Mouse (Mus musculus) CH12.LX (cell line): ENCODE measurements around the gene Olfr643. TPM values are rescaled to one million over a fixed set of nuclear protein-coding genes. Genes with fewer than 3 reads are reported as not detected.
"Not testable (repeated sequence)": the region's sequence is repeated elsewhere in the genome, so short reads cannot be mapped to it uniquely, and the experiment has no call there.

Source experiments
- DNase-seq: peaks from one replicate; pipeline ENCODE4 v3.0.0-alpha.2; 2013; ENCODE audit errors: extremely low read depth
- H3K27ac ChIP-seq: 2 replicates; pipeline ENCODE4 v1.5.1; 2012; ENCODE audit warnings: low read depth, mild to moderate bottlenecking, control low read depth, moderate library complexity; ENCODE audit not compliant: insufficient read depth
- H3K27me3 ChIP-seq: replicated peaks from 2 replicates; pipeline ENCODE3; 2012; ENCODE audit warnings: inconsistent platforms
- H3K36me3 ChIP-seq, 2 experiments: replicated peaks in 1 of 2; 2 replicates each; pipeline versions ENCODE3 to v1.6.1; 2012; ENCODE audit warnings: inconsistent platforms in 1 of 2, low read length in 1 of 2, mild to moderate bottlenecking in 1 of 2, mixed read lengths in 1 of 2, moderate library complexity in 1 of 2; ENCODE audit not compliant: control insufficient read depth in 1 of 2, insufficient read depth in 1 of 2
- H3K4me1 ChIP-seq, 2 experiments: 2 replicates each; pipeline ENCODE4 v1.6.1; 2012; ENCODE audit warnings: inconsistent platforms in 1 of 2, moderate library complexity in 1 of 2; ENCODE audit not compliant: insufficient read depth in 2 of 2, control insufficient read depth in 1 of 2
- H3K4me2 ChIP-seq: 2 replicates; pipeline ENCODE4 v1.6.1; 2012; ENCODE audit warnings: low read depth, mild to moderate bottlenecking, control low read depth; ENCODE audit not compliant: poor library complexity, insufficient read depth, severe bottlenecking
- H3K4me3 ChIP-seq, 3 experiments: fragments of 150-350 bp in 1 of 3; sonication (generic) in 1 of 3; replicated peaks in 1 of 3; 2 replicates each; pipeline versions ENCODE3 to v1.5.1; 2011 to 2012; ENCODE audit warnings: low read depth in 2 of 3, low read length in 2 of 3, mild to moderate bottlenecking in 2 of 3, moderate library complexity in 2 of 3, control low read depth in 1 of 3, improper control_type of control experiment in 1 of 3, inconsistent platforms in 1 of 3, mixed read lengths in 1 of 3; ENCODE audit not compliant: poor library complexity in 1 of 3
- H3K79me2 ChIP-seq: replicated peaks from 2 replicates; pipeline ENCODE4 v1.6.1; 2012; ENCODE audit warnings: mild to moderate bottlenecking, moderate library complexity; ENCODE audit not compliant: control insufficient read depth, poor library complexity, insufficient read depth, severe bottlenecking; ENCODE audit errors: extremely low read depth
- H3K9ac ChIP-seq: 2 replicates; pipeline ENCODE4 v1.6.1; 2012; ENCODE audit warnings: low read depth, mild to moderate bottlenecking, control low read depth, moderate library complexity; ENCODE audit not compliant: insufficient read depth
- H3K9me3 ChIP-seq: replicated peaks from 2 replicates; pipeline ENCODE3; 2012; ENCODE audit warnings: low read length, inconsistent platforms, mixed read lengths
- MAFK ChIP-seq: IDR thresholded peaks from 2 replicates; pipeline ENCODE4 v1.6.1; 2011; ENCODE audit warnings: low read length, improper control_type of control experiment; ENCODE audit not compliant: insufficient replicate concordance
- MAZ ChIP-seq: IDR thresholded peaks from 2 replicates; pipeline ENCODE4 v1.6.1; 2012; ENCODE audit warnings: low read depth, mild to moderate bottlenecking, inconsistent platforms, low read length, improper control_type of control experiment, moderate library complexity
- MEF2A ChIP-seq: IDR thresholded peaks from 2 replicates; pipeline ENCODE4 v1.6.1; 2014; ENCODE audit warnings: low read depth, mild to moderate bottlenecking, inconsistent platforms, low read length, improper control_type of control experiment, borderline replicate concordance
- MXI1 ChIP-seq: IDR thresholded peaks from 2 replicates; pipeline ENCODE4 v1.6.1; 2011; ENCODE audit warnings: mild to moderate bottlenecking, low read depth, low read length, improper control_type of control experiment
- MYC ChIP-seq: IDR thresholded peaks from 2 replicates; pipeline ENCODE4 v1.6.1; 2011; ENCODE audit warnings: low read depth, mild to moderate bottlenecking, improper control_type of control experiment, low read length
- dilution Hi-C: fragments of 300-500 bp; cut with MboI; formaldehyde crosslinking; loops from 2 replicates; pipeline ENCODE4 v1.14.3; 2020; ENCODE audit warnings: low sequenced_read_pairs; ENCODE audit not compliant: extremely low pct_unique_long_range_greater_than_20kb, extremely low pct_ligation_motif_present
- in situ Hi-C: fragments of 300-500 bp; cut with MboI; formaldehyde crosslinking; loops from 3 replicates; pipeline ENCODE4 v1.14.3; 2019; ENCODE audit warnings: low sequenced_read_pairs, low pct_ligation_motif_present, low pct_unique_long_range_greater_than_20kb, mixed read lengths
- polyA plus RNA-seq: library from polyadenylated mRNA; unstranded; fragments of >175 nt; gene quantifications from 2 replicates; pipeline ENCODE4 v1.2.1, GENCODE M21; 2012; ENCODE audit warnings: low read depth; ENCODE audit not compliant: insufficient read length
- total RNA-seq, 2 experiments: library from RNA; depleted of rRNA; stranded (reverse); fragments of 300-350 nt in 1 of 2; fragments of >200 nt in 1 of 2; gene quantifications; 2 replicates each; pipeline ENCODE4 v1.2.3; 2012 to 2014

Olfr643 gene
- total and polyA plus RNA-seq, 3 experiments = not detected

DNA sequence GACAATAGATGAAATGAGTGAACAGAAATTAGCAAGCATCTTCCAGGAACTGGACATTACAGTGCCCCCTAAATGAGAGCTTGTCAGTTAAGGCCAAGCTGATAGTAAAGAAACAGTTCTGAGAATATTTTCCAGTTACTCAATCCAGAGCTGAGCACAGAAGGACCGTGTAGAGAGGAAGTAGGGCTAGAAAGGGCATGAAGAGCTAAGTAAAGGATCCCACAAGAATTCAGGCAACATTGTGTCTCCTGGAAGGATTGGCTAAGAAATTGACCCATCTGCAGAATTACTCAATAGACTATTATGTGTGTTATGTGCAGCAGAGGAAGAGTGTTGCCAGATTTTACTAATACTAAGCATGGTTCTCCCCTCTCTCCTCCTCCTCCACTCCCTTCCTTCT, 165.4 kb downstream of the Olfr643 start:
- dilution Hi-C loops = no loop called here
- Histone ChIP-seq H3K36me3 (no peaks in the 10 kb centered on the region), H3K79me2 (no peaks in the 10 kb centered on the region), H3K4me2 (no peak overlapping the region), H3K9ac (no peak overlapping the region)
- DNase-seq = no peak
- TF ChIP-seq MAFK (no peak), MEF2A (no peak)
- TF ChIP-seq, all 38 proteins: peak for 0
- Histone ChIP-seq H3K27ac (no peak overlapping the region), H3K9me3 (no peaks in the 10 kb centered on the region), H3K4me1 (no peaks in the 10 kb centered on the region), H3K27me3 (peaks cover 4% of the 10 kb centered on the region), H3K4me3 (no peak overlapping the region)
- in situ Hi-C loops = no loop called here

GRCm38 (mm10) chr7:103970852-103971251, 166.4 kb downstream of the Olfr643 start, which contains the start of gene Olfr635:
Gene Olfr635 (plus strand): TSS chr7:103971152.
- no peaks in the 10 kb centered on the region for H3K36me3 ChIP-seq
- DNase-seq = no peak
- in situ Hi-C loops (no loop called here), dilution Hi-C loops (no loop called here)
- H3K4me2 ChIP-seq = no peak within 1 kb of the TSS
- H3K27me3 ChIP-seq = peaks cover 4% of the 10 kb centered on the region
- TF ChIP-seq MYC (no peak), MAZ (no peak), MXI1 (no peak)
- no peak within 1 kb of the TSS for H3K9ac ChIP-seq
- H3K79me2 ChIP-seq = no peaks in the 10 kb centered on the region
- H3K9me3 ChIP-seq = no peaks in the 10 kb centered on the region
- H3K27ac ChIP-seq = no peak within 1 kb of the TSS
- no peaks in the 10 kb centered on the region for H3K4me1 ChIP-seq
- no peak within 1 kb of the TSS for H3K4me3 ChIP-seq

- H3K27me3 ChIP-seq, H3K9ac ChIP-seq, H3K36me3 ChIP-seq, DNase-seq, H3K27ac ChIP-seq, H3K4me3 ChIP-seq, H3K4me2 ChIP-seq, dilution Hi-C loops, H3K4me1 ChIP-seq, H3K9me3 ChIP-seq, in situ Hi-C loops, H3K79me2 ChIP-seq: not testable (repeated sequence)
Measured at GRCm38 (mm10) chr7:103966873-103967272, 170.3 kb downstream of the Olfr643 start.

Other genes starting within 250 kb of the Olfr643 start
Only the 20 nearest of the 28 such genes appear.
- gene Olfr635, start 166.3 kb downstream of the Olfr643 start, total RNA-seq (2012; rRNA removed) = not detected in 2 replicates
- gene Olfr635, start 166.3 kb downstream of the Olfr643 start, total RNA-seq (2014; rRNA removed) = not detected in 2 replicates
- gene Olfr635, start 166.3 kb downstream of the Olfr643 start, polyA plus RNA-seq = 0.03 TPM in 1 of 2 replicates, not detected in the other
- gene Olfr638, start 138.7 kb downstream of the Olfr643 start, total RNA-seq (2012; rRNA removed) = not detected in 2 replicates
- gene Olfr638, start 138.7 kb downstream of the Olfr643 start, total RNA-seq (2014; rRNA removed) = not detected in 2 replicates
- gene Olfr638, start 138.7 kb downstream of the Olfr643 start, polyA plus RNA-seq = not detected in 2 replicates
- gene Olfr639, start 120.1 kb downstream of the Olfr643 start, total RNA-seq (2012; rRNA removed) = not detected in 2 replicates
- gene Olfr639, start 120.1 kb downstream of the Olfr643 start, total RNA-seq (2014; rRNA removed) = not detected in 2 replicates
- not detected in 2 replicates for gene Olfr639, start 120.1 kb downstream of the Olfr643 start, polyA plus RNA-seq
- not detected in 2 replicates for gene Olfr640, start 111.8 kb downstream of the Olfr643 start, total RNA-seq (2012; rRNA removed)
- not detected in 2 replicates for gene Olfr640, start 111.8 kb downstream of the Olfr643 start, total RNA-seq (2014; rRNA removed)
- not detected in 2 replicates for gene Olfr640, start 111.8 kb downstream of the Olfr643 start, polyA plus RNA-seq
- gene Olfr641, start 102.0 kb downstream of the Olfr643 start, total RNA-seq (2012; rRNA removed) = not detected in 2 replicates
- not detected in 2 replicates for gene Olfr641, start 102.0 kb downstream of the Olfr643 start, total RNA-seq (2014; rRNA removed)
- gene Olfr641, start 102.0 kb downstream of the Olfr643 start, polyA plus RNA-seq = not detected in 2 replicates
- gene Olfr642, start 84.7 kb downstream of the Olfr643 start, total RNA-seq (2012; rRNA removed) = not detected in 2 replicates
- not detected in 2 replicates for gene Olfr642, start 84.7 kb downstream of the Olfr643 start, total RNA-seq (2014; rRNA removed)
- gene Olfr642, start 84.7 kb downstream of the Olfr643 start, polyA plus RNA-seq = not detected in 2 replicates
- gene 4930516K23Rik, start 76.0 kb downstream of the Olfr643 start, total RNA-seq (2012; rRNA removed) = not detected in 2 replicates
- not detected in 2 replicates for gene 4930516K23Rik, start 76.0 kb downstream of the Olfr643 start, total RNA-seq (2014; rRNA removed)
- 0.04 TPM in 1 of 2 replicates, not detected in the other for gene 4930516K23Rik, start 76.0 kb downstream of the Olfr643 start, polyA plus RNA-seq
- not detected in 2 replicates for gene Olfr644, start 65.5 kb downstream of the Olfr643 start, total RNA-seq (2012; rRNA removed)
- gene Olfr644, start 65.5 kb downstream of the Olfr643 start, total RNA-seq (2014; rRNA removed) = not detected in 2 replicates
- not detected in 2 replicates for gene Olfr644, start 65.5 kb downstream of the Olfr643 start, polyA plus RNA-seq
- not detected in 2 replicates for gene Olfr645, start 51.9 kb downstream of the Olfr643 start, total RNA-seq (2012; rRNA removed)
- gene Olfr645, start 51.9 kb downstream of the Olfr643 start, total RNA-seq (2014; rRNA removed) = not detected in 2 replicates
- gene Olfr645, start 51.9 kb downstream of the Olfr643 start, polyA plus RNA-seq = not detected in 2 replicates
- not detected in 2 replicates for gene Olfr646, start 32.5 kb downstream of the Olfr643 start, total RNA-seq (2012; rRNA removed)
- not detected in 2 replicates for gene Olfr646, start 32.5 kb downstream of the Olfr643 start, total RNA-seq (2014; rRNA removed)
- gene Olfr646, start 32.5 kb downstream of the Olfr643 start, polyA plus RNA-seq = not detected in 2 replicates
- not detected in 2 replicates for gene Ubqln5, start 7.6 kb downstream of the Olfr643 start, total RNA-seq (2012; rRNA removed)
- not detected in 2 replicates for gene Ubqln5, start 7.6 kb downstream of the Olfr643 start, total RNA-seq (2014; rRNA removed)
- gene Ubqln5, start 7.6 kb downstream of the Olfr643 start, polyA plus RNA-seq = not detected in 2 replicates
- not detected in 2 replicates for gene Ubqln3, start 5.9 kb upstream of the Olfr643 start, total RNA-seq (2012; rRNA removed)
- gene Ubqln3, start 5.9 kb upstream of the Olfr643 start, total RNA-seq (2014; rRNA removed) = not detected in 2 replicates
- gene Ubqln3, start 5.9 kb upstream of the Olfr643 start, polyA plus RNA-seq = not detected in 2 replicates
- gene Ubqlnl, start 13.2 kb upstream of the Olfr643 start, total RNA-seq (2012; rRNA removed) = not detected in 2 replicates
- gene Ubqlnl, start 13.2 kb upstream of the Olfr643 start, total RNA-seq (2014; rRNA removed) = not detected in 2 replicates
- not detected in 2 replicates for gene Ubqlnl, start 13.2 kb upstream of the Olfr643 start, polyA plus RNA-seq
- not detected in 2 replicates for gene Olfm5, start 27.4 kb upstream of the Olfr643 start, total RNA-seq (2012; rRNA removed)
- not detected in 2 replicates for gene Olfm5, start 27.4 kb upstream of the Olfr643 start, total RNA-seq (2014; rRNA removed)
- not detected in 2 replicates for gene Olfm5, start 27.4 kb upstream of the Olfr643 start, polyA plus RNA-seq
- gene Olfr648, start 46.0 kb upstream of the Olfr643 start, total RNA-seq (2012; rRNA removed) = not detected in 2 replicates
- gene Olfr648, start 46.0 kb upstream of the Olfr643 start, total RNA-seq (2014; rRNA removed) = not detected in 2 replicates
- not detected in 2 replicates for gene Olfr648, start 46.0 kb upstream of the Olfr643 start, polyA plus RNA-seq
- gene Olfr649, start 58.6 kb upstream of the Olfr643 start, total RNA-seq (2012; rRNA removed) = not detected in 2 replicates
- not detected in 2 replicates for gene Olfr649, start 58.6 kb upstream of the Olfr643 start, total RNA-seq (2014; rRNA removed)
- not detected in 2 replicates for gene Olfr649, start 58.6 kb upstream of the Olfr643 start, polyA plus RNA-seq
- gene Trim6, start 81.4 kb upstream of the Olfr643 start, total RNA-seq (2012; rRNA removed) = not detected in 2 replicates
- gene Trim6, start 81.4 kb upstream of the Olfr643 start, total RNA-seq (2014; rRNA removed) = not detected in 2 replicates
- gene Trim6, start 81.4 kb upstream of the Olfr643 start, polyA plus RNA-seq = 0.16 and 0.31 TPM in 2 replicates
- 3.8 and 4.5 TPM in 2 replicates for gene Trim34a, start 107.1 kb upstream of the Olfr643 start, total RNA-seq (2012; rRNA removed)
- 13.4 and 13.8 TPM in 2 replicates for gene Trim34a, start 107.1 kb upstream of the Olfr643 start, total RNA-seq (2014; rRNA removed)
- 7.0 and 7.5 TPM in 2 replicates for gene Trim34a, start 107.1 kb upstream of the Olfr643 start, polyA plus RNA-seq
- 4.4 and 4.5 TPM in 2 replicates for gene Trim5, start 150.7 kb upstream of the Olfr643 start, total RNA-seq (2012; rRNA removed)
- gene Trim5, start 150.7 kb upstream of the Olfr643 start, total RNA-seq (2014; rRNA removed) = 6.5 and 7.0 TPM in 2 replicates
- 7.8 and 8.9 TPM in 2 replicates for gene Trim5, start 150.7 kb upstream of the Olfr643 start, polyA plus RNA-seq
- 11.3 and 14.6 TPM in 2 replicates for gene Trim12a, start 178.1 kb upstream of the Olfr643 start, total RNA-seq (2012; rRNA removed)
- gene Trim12a, start 178.1 kb upstream of the Olfr643 start, total RNA-seq (2014; rRNA removed) = 18.3 and 20.5 TPM in 2 replicates
- gene Trim12a, start 178.1 kb upstream of the Olfr643 start, polyA plus RNA-seq = 33.4 and 36.6 TPM in 2 replicates